12 mouse cellular contexts compared by ENCODE assay signal in the genomic region with DNA sequence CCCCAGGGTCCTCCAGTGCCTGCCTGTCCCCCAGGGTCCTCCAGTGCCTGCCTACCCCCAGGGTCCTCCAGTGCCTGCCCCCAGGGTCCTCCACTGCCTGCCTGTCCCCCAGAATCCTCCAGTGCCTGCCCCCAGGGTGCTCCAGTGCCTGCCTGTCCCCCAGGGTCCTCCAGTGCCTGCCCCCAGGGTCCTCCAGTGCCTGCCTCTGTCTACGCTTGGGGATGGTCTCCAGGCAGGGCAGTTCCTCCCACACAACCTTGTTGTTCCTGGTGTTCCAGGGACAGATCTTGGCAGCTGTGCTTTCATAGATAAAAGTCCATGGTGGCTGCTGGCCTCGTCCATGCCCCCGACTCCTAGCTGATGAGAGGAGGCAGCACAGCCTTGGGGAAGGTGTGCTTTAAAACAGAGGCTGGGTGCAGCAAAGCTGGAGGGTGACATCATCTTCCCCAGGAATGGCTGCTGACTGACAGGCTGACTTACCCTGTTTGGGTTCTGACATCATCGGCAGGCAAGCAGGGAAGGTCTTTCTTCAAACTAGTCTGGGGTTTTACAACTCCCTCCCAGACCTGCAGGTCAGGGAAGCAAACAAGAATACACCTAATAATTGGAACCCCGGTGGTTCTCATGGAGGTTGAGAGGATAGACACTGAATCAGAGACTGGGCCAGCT. TPM values are rescaled to one million over a fixed set of nuclear protein-coding genes. Genes with fewer than 3 reads are reported as not detected.
A peak's percentile ranks its signal among the peaks of the same experiment; 100 is the strongest.
DNase-seq lines count a peak whose midpoint lies in the region; ATAC-seq and TF ChIP-seq lines count a peak whose summit lies in the region.
"Had no signal": no experiment of that assay in that cellular context is flagged by ENCODE, and none has a peak within 500 bp of the region (broad histone marks: within the 10 kb centered on the region; RNA-seq: fewer than 3 reads in every experiment).

No protein-coding gene starts in this region.

- no peak for TF ChIP-seq POLR2A in olfactory bulb, adult 2 months (IDR thresholded peaks at IDR 0.05; ENCODE audit: insufficient read depth, low read depth, low read length)

- DNase-seq in neural tube, embryonic 11.5 days (ENCODE audit: low spot score) = no peak
- DNase-seq in neural tube, embryonic 10.5 days (ENCODE audit: extremely low spot score, low spot score) = no peak
- no peak for DNase-seq in spleen, postnatal 10 days (ENCODE audit: low spot score in 2 of 2)
- no peak for DNase-seq in urinary bladder, postnatal 14 days (ENCODE audit: low spot score)
- DNase-seq: adrenal gland, adult 2 months; cerebellum, adult 9-10 months; kidney, postnatal 10 days; lung, postnatal 14 days; thymus, postnatal 36 days had no signal

- no peaks in the 10 kb centered on the region for H3K9me3 ChIP-seq in neural tube, embryonic 11.5 days (ENCODE audit: control insufficient read depth, low read length)
- no peaks in the 10 kb centered on the region for H3K9me3 ChIP-seq in forebrain, embryonic 12.5 days
- H3K9me3 ChIP-seq in limb, embryonic 12.5 days = no peaks in the 10 kb centered on the region

- no peaks in the 10 kb centered on the region for H3K36me3 ChIP-seq in neural tube, embryonic 11.5 days (ENCODE audit: control insufficient read depth, insufficient read depth, low read length)
- H3K36me3 ChIP-seq in forebrain, embryonic 12.5 days (replicated peaks) = no peaks in the 10 kb centered on the region
- no peaks in the 10 kb centered on the region for H3K36me3 ChIP-seq in limb, embryonic 12.5 days

- 0 out of 2 replicates have a peak, but pooled peaks have one; percentile 15 for ATAC-seq in neural tube, embryonic 11.5 days (ENCODE audit: insufficient read depth, low FRiP score, low TSS enrichment)
- ATAC-seq in forebrain, embryonic 12.5 days (ENCODE audit: low FRiP score) = no peak
- no peak for ATAC-seq in limb, embryonic 12.5 days (ENCODE audit: insufficient number of reproducible peaks, insufficient read depth, low FRiP score, low TSS enrichment, low read depth)

- peak overlapping the region; percentile 69 for H3K27ac ChIP-seq in neural tube, embryonic 11.5 days (ENCODE audit: low read depth, low read length)
- peak overlapping the region; percentile 90 for H3K27ac ChIP-seq in forebrain, embryonic 12.5 days
- H3K27ac ChIP-seq in limb, embryonic 12.5 days = peak overlapping the region; percentile 14; the same call in 1 of the 2 replicates
- peak overlapping the region; percentile 57 for H3K27ac ChIP-seq in olfactory bulb, adult 2 months (ENCODE audit: insufficient read depth, low read depth, low read length)

- H3K4me2 ChIP-seq in neural tube, embryonic 11.5 days (ENCODE audit: low read depth) = no peak overlapping the region
- peak overlapping the region; percentile 29; the same call in 1 of the 2 replicates for H3K4me2 ChIP-seq in forebrain, embryonic 12.5 days
- H3K4me2 ChIP-seq in limb, embryonic 12.5 days = no peak overlapping the region

- no peak overlapping the region for H3K4me3 ChIP-seq in neural tube, embryonic 11.5 days (ENCODE audit: low read depth, low read length)
- no peak overlapping the region for H3K4me3 ChIP-seq in forebrain, embryonic 12.5 days (replicated peaks)
- no peak overlapping the region for H3K4me3 ChIP-seq in limb, embryonic 12.5 days (replicated peaks)
- no peak overlapping the region for H3K4me3 ChIP-seq in olfactory bulb, adult 2 months (ENCODE audit: insufficient read depth, low read depth, low read length)

- H3K27me3 ChIP-seq in neural tube, embryonic 11.5 days (ENCODE audit: control insufficient read depth, insufficient read depth, low read length) = no peaks in the 10 kb centered on the region
- peaks cover 15% of the 10 kb centered on the region for H3K27me3 ChIP-seq in forebrain, embryonic 12.5 days
- no peaks in the 10 kb centered on the region for H3K27me3 ChIP-seq in limb, embryonic 12.5 days

- 55% methylated on average over 5 of the region's 5 CpGs for WGBS in neural tube, embryonic 11.5 days
- WGBS in forebrain, embryonic 12.5 days = 35% methylated on average over 5 of the region's 5 CpGs
- 61% methylated on average over 5 of the region's 5 CpGs for WGBS in limb, embryonic 12.5 days
- 59% methylated on average over 5 of the region's 5 CpGs for WGBS in olfactory bulb, adult 2 months

- no peak for TF ChIP-seq CTCF in olfactory bulb, adult 2 months (IDR thresholded peaks at IDR 0.05; ENCODE audit: insufficient read depth, low read depth, low read length)

- H3K4me1 ChIP-seq in neural tube, embryonic 11.5 days (ENCODE audit: control insufficient read depth, insufficient read depth, low read length) = peaks cover 32% of the 10 kb centered on the region
- peaks cover 71% of the 10 kb centered on the region for H3K4me1 ChIP-seq in forebrain, embryonic 12.5 days
- peaks cover 45% of the 10 kb centered on the region for H3K4me1 ChIP-seq in limb, embryonic 12.5 days (replicated peaks)
- peaks cover 32% of the 10 kb centered on the region for H3K4me1 ChIP-seq in olfactory bulb, adult 2 months (ENCODE audit: control insufficient read depth, insufficient read depth, low read length)

- no peak overlapping the region; the same call in 1 of the 2 replicates for H3K9ac ChIP-seq in neural tube, embryonic 11.5 days (ENCODE audit: low read length)
- no peak overlapping the region; the same call in 1 of the 2 replicates for H3K9ac ChIP-seq in forebrain, embryonic 12.5 days
- H3K9ac ChIP-seq in limb, embryonic 12.5 days (replicated peaks) = no peak overlapping the region; the same call in 1 of the 2 replicates

RNA-seq across cellular contexts. Expression of gene Sox8, which starts 9.8 kb away (rescaled TPM):
- polyA plus RNA-seq in neural tube, embryonic 11.5 days (2014; fragmentation: Nextera tagmentation; extraction: Ambion mirVana) = 6.5 and 9.1 TPM in 2 replicates
- 10.3 and 15.1 TPM in 2 replicates for polyA plus RNA-seq in forebrain, embryonic 12.5 days (2016; fragmentation: Nextera tagmentation; extraction: Ambion mirVana)
- 10.1 and 11.1 TPM in 2 replicates for polyA plus RNA-seq in limb, embryonic 12.5 days (2016; fragmentation: Nextera tagmentation; extraction: Ambion mirVana)
- polyA plus RNA-seq in olfactory bulb, adult 2 months (2012; ENCODE audit: insufficient read depth, insufficient read length, low replicate concordance, missing spikeins) = not detected in 2 replicates

RNA-seq across cellular contexts. Expression of gene Lmf1, which starts 18.2 kb away (rescaled TPM):
- 23.6 and 23.9 TPM in 2 replicates for polyA plus RNA-seq in neural tube, embryonic 11.5 days (2014; fragmentation: Nextera tagmentation; extraction: Ambion mirVana)
- 17.8 and 21.0 TPM in 2 replicates for polyA plus RNA-seq in forebrain, embryonic 12.5 days (2016; fragmentation: Nextera tagmentation; extraction: Ambion mirVana)
- 27.9 and 28.9 TPM in 2 replicates for polyA plus RNA-seq in limb, embryonic 12.5 days (2016; fragmentation: Nextera tagmentation; extraction: Ambion mirVana)
- not detected in 2 replicates for polyA plus RNA-seq in olfactory bulb, adult 2 months (2012; ENCODE audit: insufficient read depth, insufficient read length, low replicate concordance, missing spikeins)

Comparison
In these comparisons a context has a peak if more than half of its experiments do, and no peak if none do; other contexts are left out.
1. H3K27ac ChIP-seq: peak in every context shown above with its lines; median percentile 90 in forebrain, embryonic 12.5 days; 69 in neural tube, embryonic 11.5 days; 57 in olfactory bulb, adult 2 months; 14 in limb, embryonic 12.5 days.